ENCODE assay signal across 7 mouse cellular contexts in the genomic region with DNA sequence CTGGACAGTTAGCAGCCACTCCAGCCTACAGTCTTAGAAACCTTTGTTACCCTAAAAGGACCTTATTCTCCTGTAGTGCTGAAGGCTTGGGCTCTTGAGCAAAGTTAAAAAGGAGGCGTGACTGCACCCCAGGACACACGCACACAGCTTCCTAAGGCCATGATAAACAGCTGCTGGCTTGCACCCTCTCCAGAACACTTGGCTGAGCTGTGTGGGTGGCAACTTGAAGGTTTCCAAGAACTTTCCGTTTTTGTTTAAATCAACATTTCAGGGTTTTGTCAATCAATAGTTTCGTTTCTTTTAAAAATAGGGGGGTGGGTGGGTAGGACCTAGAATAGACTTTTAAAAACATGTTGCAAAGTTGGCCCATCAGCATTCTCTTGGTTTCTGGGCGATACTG. TPM values are rescaled to one million over a fixed set of nuclear protein-coding genes. Genes with fewer than 3 reads are reported as not detected.
DNase-seq lines count a peak whose midpoint lies in the region; ATAC-seq and TF ChIP-seq lines count a peak whose summit lies in the region.

No protein-coding gene starts in this region.

- 54% methylated on average over 5 of the region's 5 CpGs for WGBS in forebrain, embryonic 10.5 days
- 29% methylated on average over 5 of the region's 5 CpGs for WGBS in intestine, embryonic 16.5 days
- WGBS in midbrain, embryonic 12.5 days = 53% methylated on average over 5 of the region's 5 CpGs

- no peak overlapping the region for H3K27ac ChIP-seq in cortical plate, adult 2 months (ENCODE audit: insufficient read depth, low read length)
- H3K27ac ChIP-seq in forebrain, embryonic 10.5 days = no peak overlapping the region
- H3K27ac ChIP-seq in intestine, embryonic 16.5 days (ENCODE audit: low read length) = peak overlapping the region; percentile 38
- no peak overlapping the region for H3K27ac ChIP-seq in midbrain, embryonic 12.5 days (replicated peaks)

- H3K9me3 ChIP-seq in forebrain, embryonic 10.5 days = no peaks in the 10 kb centered on the region
- no peaks in the 10 kb centered on the region for H3K9me3 ChIP-seq in intestine, embryonic 16.5 days (ENCODE audit: control insufficient read depth, low read length)
- H3K9me3 ChIP-seq in midbrain, embryonic 12.5 days = no peaks in the 10 kb centered on the region

- H3K36me3 ChIP-seq in forebrain, embryonic 10.5 days (replicated peaks) = no peaks in the 10 kb centered on the region
- no peaks in the 10 kb centered on the region for H3K36me3 ChIP-seq in intestine, embryonic 16.5 days (ENCODE audit: control insufficient read depth, insufficient read depth, low read length)
- no peaks in the 10 kb centered on the region for H3K36me3 ChIP-seq in midbrain, embryonic 12.5 days

- ATAC-seq in intestine, embryonic 16.5 days = no peak
- ATAC-seq in midbrain, embryonic 12.5 days (ENCODE audit: low FRiP score, low read depth) = no peak

- TF ChIP-seq CTCF in cortical plate, adult 2 months (IDR thresholded peaks at IDR 0.05; ENCODE audit: extremely low read depth, insufficient read depth, low read length) = no peak

- TF ChIP-seq POLR2A in cortical plate, adult 2 months (IDR thresholded peaks at IDR 0.05; ENCODE audit: extremely low read depth, insufficient read depth, low read length) = no peak

- H3K9ac ChIP-seq in intestine, embryonic 16.5 days (ENCODE audit: low read depth, low read length) = peak overlapping the region; percentile 78
- no peak overlapping the region for H3K9ac ChIP-seq in midbrain, embryonic 12.5 days (replicated peaks)

- H3K4me3 ChIP-seq in cortical plate, adult 2 months (ENCODE audit: insufficient read depth, low read length) = peak overlapping the region; percentile 73
- peak overlapping the region; percentile 61 for H3K4me3 ChIP-seq in forebrain, embryonic 10.5 days
- peak overlapping the region; percentile 67 for H3K4me3 ChIP-seq in intestine, embryonic 16.5 days (ENCODE audit: low read length)
- H3K4me3 ChIP-seq in midbrain, embryonic 12.5 days = 0 out of 2 replicates have a peak overlapping the region, but pooled peaks have one; percentile 55

- peaks cover 3% of the 10 kb centered on the region; the same call in 1 of the 2 replicates for H3K4me1 ChIP-seq in cortical plate, adult 2 months (ENCODE audit: control insufficient read depth, insufficient read depth, low read length)
- peaks cover 13% of the 10 kb centered on the region for H3K4me1 ChIP-seq in forebrain, embryonic 10.5 days
- peaks cover 6% of the 10 kb centered on the region; the same call in 1 of the 2 replicates for H3K4me1 ChIP-seq in intestine, embryonic 16.5 days (ENCODE audit: control insufficient read depth, insufficient read depth, low read length)
- H3K4me1 ChIP-seq in midbrain, embryonic 12.5 days = peaks cover 4% of the 10 kb centered on the region

- no peak for DNase-seq in forebrain, embryonic 10.5 days (ENCODE audit: extremely low spot score, low spot score)
- DNase-seq in right cerebral cortex, postnatal 25 days = no peak
- no peak for DNase-seq in thymus, postnatal 14 days
- no peak for DNase-seq in ovary, postnatal 10 days (ENCODE audit: low spot score)

- peaks cover 20% of the 10 kb centered on the region for H3K27me3 ChIP-seq in forebrain, embryonic 10.5 days (ENCODE audit: poor library complexity, severe bottlenecking)
- no peaks in the 10 kb centered on the region for H3K27me3 ChIP-seq in intestine, embryonic 16.5 days (replicated peaks; ENCODE audit: control insufficient read depth, insufficient read depth, low read length)
- peaks cover 19% of the 10 kb centered on the region for H3K27me3 ChIP-seq in midbrain, embryonic 12.5 days

- peak overlapping the region; percentile 98 for H3K4me2 ChIP-seq in intestine, embryonic 16.5 days (ENCODE audit: low read depth, low read length)
- H3K4me2 ChIP-seq in midbrain, embryonic 12.5 days (replicated peaks) = peak overlapping the region; percentile 96

RNA-seq across cellular contexts. Expression of a gene that starts 0.9 kb away (rescaled TPM):
- 2.4 and 2.6 TPM in 2 replicates for polyA plus RNA-seq in cortical plate, adult 2 months (2012; rRNA removed)
- polyA plus RNA-seq in forebrain, embryonic 10.5 days (2016; fragmentation: Nextera tagmentation; extraction: Ambion mirVana) = 0.31 and 0.68 TPM in 2 replicates
- polyA plus RNA-seq in intestine, embryonic 16.5 days (2015; fragmentation: Nextera tagmentation; extraction: Ambion mirVana) = 23.9 and 28.3 TPM in 2 replicates
- 1.7 and 1.8 TPM in 2 replicates for polyA plus RNA-seq in midbrain, embryonic 12.5 days (2016; fragmentation: Nextera tagmentation; extraction: Ambion mirVana)
